Mouse (Mus musculus): ENCODE data around the gene Osbpl7.

DNA sequence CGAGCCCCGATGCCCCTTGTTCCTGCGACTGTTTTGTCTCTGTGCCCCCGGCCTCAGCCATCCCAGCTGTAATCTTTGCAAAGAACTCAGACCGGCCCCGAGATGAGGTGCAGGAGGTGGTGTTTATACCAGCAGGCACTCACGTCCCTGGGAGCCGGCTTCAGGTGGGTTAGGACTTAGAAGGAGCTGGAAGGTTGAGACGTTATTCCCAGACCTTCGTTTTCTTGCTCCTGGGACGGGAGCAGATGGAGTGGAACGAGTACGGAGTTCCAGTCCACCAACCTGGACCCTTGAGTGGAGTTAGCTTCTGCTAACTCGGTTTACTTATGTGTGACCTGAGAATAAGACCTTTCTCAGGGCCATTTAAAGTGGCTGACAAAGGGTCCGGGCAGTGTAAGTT is 20.0 kb upstream of the Osbpl7 start:
- no peak for TF ChIP-seq CTCF (IDR thresholded peaks at IDR 0.05; ENCODE audit: control insufficient read depth, insufficient read depth, insufficient read length)
- TF ChIP-seq USF1 (IDR thresholded peaks at IDR 0.05; ENCODE audit: low read depth): no peak
- no peak for TF ChIP-seq MAX (IDR thresholded peaks at IDR 0.05)
- no peak for TF ChIP-seq MYOG (IDR thresholded peaks at IDR 0.05; ENCODE audit: control insufficient read depth, extremely low read depth, insufficient read length)
- TF ChIP-seq MYOD1 (IDR thresholded peaks at IDR 0.05; ENCODE audit: control insufficient read depth, insufficient read length, low read depth): no peak
- no peak for TF ChIP-seq CEBPB (IDR thresholded peaks at IDR 0.05; ENCODE audit: low read depth)
- TF ChIP-seq FOSL1 (IDR thresholded peaks at IDR 0.05; ENCODE audit: insufficient read depth, low read length, poor library complexity, severe bottlenecking): no peak
